Mouse (Mus musculus): ENCODE measurements around the gene Nsd2.

The Nsd2 gene

DNA sequence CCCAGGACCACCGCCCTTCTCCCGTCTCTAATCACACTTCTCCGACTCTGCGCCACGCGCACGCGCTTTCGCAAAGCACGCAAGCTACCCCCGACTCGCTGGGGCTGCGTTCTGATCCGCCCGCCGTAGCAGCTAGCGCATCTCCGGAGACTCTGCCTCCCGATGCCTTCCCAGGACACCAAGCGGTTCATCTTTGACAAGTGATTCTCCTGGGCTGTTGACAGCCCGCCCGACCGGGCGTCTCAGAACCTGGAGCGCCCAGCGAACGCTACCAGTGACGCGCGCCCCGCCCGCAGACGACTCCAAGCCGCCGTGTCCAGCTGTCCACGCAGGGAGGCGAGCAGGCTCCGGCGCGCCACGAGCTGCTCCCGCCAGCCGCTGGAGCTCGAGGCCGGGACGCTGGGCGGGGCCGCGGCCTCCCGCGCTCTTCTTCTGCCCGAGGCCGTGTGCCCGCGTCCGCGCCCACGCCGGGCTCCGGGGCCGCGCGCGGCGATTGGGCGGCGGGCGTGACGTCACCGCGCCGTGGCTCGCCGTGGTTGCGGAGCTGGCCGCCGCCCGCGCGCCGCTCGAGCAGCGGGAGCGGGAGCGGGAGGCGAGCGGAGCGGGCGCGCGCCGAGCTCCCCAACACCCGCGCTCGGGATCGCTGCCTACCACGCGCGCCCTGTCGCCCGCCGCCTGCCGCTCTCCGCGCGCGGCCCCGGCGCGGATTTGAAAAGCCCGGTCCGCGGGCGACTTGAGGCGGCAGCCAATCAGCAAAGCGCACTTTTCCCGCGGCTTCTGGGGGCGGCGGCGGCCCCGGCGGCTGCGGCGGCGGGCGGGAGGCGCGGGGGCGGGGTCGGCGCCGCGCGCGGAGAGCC lies at the start of gene Nsd2:
Gene Nsd2, plus strand, starts transcription at position 850 of the 857 bp plus-strand sequence.
- peak; percentile 85 for ATAC-seq (ENCODE audit: insufficient number of reproducible peaks, low FRiP score, low TSS enrichment)

DNA sequence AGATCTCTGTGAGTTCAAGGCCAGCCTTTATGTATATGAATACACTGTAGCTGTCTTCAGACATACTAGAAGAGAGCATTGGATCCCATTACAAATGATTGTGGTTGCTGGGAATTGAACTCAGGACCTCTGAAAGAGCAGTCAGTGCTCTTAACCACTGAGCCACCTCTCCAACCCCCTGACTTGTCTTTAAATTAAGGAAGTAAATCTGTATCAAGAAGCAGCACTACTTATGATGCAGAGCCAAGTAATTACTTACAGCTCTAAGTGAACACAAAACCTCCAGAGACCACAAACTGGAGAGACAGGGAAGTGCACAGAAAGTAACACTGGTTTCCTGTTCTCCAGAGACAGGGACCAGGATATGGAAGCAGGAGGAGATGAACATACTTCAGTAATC lies 43.3 kb upstream of the Nsd2 start:
- ATAC-seq (ENCODE audit: insufficient number of reproducible peaks, low FRiP score, low TSS enrichment), result no peak

DNA sequence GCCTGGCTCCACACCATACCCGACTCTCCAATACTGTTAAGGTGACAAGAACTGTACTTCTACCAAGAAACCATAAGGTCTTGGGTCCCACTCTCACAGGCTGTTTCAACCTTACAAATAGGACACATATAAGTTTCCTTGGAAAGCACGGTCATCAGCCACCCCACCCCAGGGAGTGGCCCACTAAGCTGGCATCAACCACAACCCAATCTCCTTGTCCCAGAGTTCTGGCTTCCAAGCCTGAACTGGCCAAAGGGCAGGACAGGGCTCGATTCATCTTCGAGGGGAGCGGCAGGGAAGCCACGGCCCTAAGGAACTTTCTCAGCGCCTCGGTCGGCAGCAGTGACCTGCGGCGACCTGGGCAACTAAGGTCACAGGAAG lies 38.6 kb upstream of the Nsd2 start:
- ATAC-seq (ENCODE audit: insufficient number of reproducible peaks, low FRiP score, low TSS enrichment), result 0 out of 2 replicates have a peak, but pooled peaks have one; percentile 7

DNA sequence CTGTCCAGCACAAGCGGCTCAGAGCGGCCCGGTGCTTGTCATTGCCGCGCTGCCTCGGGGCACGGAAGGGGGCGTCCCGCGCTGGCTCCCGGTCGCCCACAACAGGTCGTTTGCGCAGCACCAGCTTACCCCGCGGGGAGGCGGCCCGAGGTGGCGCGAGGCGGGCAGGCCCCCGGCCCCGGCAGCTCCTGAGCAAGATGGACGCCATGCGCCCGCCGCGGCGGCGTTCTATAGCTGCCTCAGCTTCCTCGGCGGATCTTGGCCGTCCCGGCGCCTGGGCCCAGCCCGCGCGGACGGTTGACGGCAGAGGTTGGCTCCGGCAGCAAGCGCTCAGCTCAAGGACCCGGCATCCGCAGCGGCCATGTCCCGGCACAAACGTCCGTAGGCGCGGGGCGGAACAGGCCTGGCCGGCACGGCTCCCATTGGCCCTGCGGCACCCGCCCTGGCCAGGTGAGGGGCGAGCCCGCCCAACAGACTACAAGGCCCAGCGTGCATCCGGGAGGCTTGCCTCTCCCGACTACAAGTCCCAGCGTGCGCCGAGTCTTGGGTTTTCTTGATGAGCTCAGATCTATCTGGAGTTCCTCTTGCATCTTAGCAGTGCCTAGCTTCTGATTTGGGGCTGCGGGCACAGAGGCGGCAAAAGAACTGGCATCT lies 38.1 kb upstream of the Nsd2 start, which contains the start of gene Letm1:
Gene Letm1, minus strand, starts transcription at position 473 of the 654 bp plus-strand sequence.
- peak; percentile 99 for ATAC-seq (ENCODE audit: insufficient number of reproducible peaks, low FRiP score, low TSS enrichment)

DNA sequence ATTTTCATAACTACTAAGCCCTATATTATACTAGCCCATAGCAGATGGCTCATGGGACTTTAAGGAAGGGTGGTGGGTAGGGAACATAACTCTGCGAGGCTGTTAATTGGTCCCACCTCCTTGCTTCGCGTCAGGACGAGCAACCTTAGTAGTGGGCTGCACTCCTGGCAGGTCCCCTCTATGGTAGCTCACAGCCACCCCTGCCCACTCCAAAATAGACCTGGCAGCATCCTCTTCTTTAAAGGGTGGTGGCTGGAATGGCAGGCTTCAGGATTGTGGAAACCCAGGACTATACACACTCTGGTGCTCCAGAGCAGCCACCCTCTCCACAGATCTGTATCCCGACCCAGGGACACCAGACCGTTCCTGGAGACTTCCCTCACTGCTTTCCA lies 37.5 kb upstream of the Nsd2 start:
- ATAC-seq (ENCODE audit: insufficient number of reproducible peaks, low FRiP score, low TSS enrichment), result peak; percentile 66

DNA sequence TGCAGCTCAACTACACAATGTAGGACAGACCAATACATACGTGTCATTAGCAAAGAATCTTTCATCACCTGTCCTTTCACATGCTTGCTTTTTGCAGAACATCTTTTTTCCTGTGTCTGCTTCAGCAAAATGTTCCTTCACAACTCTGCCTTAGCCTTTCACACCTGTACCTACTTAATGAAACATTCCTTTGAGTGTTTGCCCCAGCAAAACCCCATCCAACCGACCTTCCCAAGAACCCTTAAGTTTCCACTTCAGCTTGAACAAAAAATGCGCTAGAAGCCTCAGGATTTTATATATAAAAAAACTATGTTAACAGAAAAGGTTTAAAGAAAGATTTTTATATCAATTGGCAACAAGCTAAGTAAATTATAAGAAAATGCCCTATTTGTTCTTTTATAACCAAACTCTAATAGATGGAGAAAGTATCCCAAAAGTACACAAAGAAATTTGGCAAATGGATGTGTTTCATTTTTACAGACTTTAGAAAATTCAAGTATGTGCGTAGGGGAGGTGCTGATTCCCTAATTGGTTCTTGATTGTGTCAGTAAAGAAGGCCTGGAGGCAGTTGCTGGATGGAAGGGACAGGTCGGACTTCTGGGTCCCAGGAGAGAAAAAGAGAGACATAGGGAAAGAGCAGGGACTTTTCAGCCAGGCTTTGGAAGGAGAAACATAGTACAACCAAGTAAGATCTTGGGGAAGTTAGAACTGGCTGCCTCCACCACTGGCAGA lies 28.4 kb upstream of the Nsd2 start:
- no peak for ATAC-seq (ENCODE audit: insufficient number of reproducible peaks, low FRiP score, low TSS enrichment)

DNA sequence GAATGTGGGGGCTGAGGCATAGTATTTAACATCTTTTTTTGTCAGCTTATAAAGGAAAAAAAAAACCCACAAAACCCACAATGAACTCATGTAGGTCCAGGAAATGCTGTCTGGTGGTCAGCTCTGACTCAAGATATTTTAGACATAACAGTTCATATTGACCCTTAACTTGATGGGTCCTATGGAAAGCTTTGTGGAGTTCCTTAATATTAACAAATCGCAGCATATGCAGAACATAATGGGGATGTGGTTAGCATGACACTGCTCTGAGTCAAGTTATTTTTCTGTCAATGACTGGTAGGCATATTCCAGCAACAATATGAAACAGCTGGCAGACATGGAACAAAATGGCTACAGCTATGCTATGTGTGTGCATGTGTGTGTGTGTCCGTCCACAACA lies 17.2 kb upstream of the Nsd2 start:
- no peak for ATAC-seq (ENCODE audit: insufficient number of reproducible peaks, low FRiP score, low TSS enrichment)

DNA sequence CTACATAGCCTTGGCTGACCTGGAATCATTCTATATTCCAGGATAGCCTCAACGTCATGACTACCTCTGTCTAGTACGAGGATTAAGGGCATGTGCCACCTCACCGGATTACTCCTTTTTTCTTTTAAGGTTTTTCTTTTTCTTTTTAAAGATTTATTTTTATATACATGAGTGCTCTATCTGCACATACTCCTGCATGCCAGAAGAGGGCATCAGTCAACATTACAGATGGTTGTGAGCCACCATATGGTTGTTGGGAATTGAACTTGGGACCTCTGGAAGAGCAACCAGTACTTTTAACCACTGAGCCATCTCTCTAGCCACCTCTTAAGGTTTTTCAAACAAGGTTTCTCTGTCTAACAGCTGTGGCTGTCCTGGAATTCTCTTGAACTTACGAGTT lies 9.0 kb upstream of the Nsd2 start:
- no peak for ATAC-seq (ENCODE audit: insufficient number of reproducible peaks, low FRiP score, low TSS enrichment)

DNA sequence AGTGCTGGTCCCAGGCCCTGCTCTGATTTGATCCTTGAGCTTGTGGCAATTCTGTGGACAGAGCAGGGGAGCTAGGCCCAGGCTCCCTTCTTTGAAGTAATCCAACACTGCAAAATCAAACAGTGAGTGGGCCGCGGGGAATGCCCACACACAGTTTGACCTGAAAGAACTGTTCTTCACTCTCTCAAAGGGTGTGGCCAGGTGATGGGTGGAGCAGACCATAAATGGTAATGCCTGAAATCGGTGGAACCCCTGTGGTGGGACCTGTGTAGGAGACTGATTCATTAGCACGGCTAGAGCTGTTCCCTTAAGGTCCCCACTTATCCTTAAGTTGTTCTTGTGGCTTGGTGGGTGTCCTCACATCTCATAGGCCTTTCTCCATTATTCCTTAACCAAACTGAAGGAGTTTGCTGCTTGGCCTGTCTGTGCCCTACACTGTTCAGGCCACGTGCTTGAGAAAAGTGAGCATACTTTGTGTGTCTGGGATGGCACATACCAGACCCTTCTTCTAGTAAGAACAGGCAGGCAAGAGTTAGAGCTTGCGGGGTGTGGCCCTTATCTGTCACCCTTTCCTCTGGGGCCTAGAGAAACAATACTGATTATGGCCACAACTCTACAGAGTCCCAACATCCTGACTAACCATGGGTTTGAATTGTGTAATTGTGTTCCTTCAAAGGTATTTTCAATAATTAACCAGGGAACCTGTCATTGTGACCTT lies 4.4 kb upstream of the Nsd2 start:
- no peak for ATAC-seq (ENCODE audit: insufficient number of reproducible peaks, low FRiP score, low TSS enrichment)

DNA sequence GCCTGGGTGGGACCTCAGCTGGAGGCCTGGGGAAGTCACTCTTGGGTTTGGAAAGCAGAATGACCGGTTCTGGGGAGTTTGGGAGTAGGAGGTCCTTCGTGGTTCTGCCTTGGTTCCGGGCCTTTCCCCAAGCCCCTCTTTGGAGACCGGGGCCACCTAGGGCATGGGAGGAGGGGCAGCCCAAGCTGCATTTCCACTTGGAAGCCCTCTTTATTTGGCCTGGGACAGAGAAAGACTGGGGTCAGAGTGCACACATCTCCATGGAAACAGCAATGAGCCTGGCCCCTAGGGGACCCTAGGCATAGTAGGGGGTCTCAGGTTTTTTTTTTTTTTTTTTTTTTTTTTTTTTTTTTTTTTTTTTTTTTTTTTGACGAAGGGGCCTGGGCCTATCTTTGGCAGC lies 2.4 kb upstream of the Nsd2 start:
- ATAC-seq (ENCODE audit: insufficient number of reproducible peaks, low FRiP score, low TSS enrichment), result no peak

DNA sequence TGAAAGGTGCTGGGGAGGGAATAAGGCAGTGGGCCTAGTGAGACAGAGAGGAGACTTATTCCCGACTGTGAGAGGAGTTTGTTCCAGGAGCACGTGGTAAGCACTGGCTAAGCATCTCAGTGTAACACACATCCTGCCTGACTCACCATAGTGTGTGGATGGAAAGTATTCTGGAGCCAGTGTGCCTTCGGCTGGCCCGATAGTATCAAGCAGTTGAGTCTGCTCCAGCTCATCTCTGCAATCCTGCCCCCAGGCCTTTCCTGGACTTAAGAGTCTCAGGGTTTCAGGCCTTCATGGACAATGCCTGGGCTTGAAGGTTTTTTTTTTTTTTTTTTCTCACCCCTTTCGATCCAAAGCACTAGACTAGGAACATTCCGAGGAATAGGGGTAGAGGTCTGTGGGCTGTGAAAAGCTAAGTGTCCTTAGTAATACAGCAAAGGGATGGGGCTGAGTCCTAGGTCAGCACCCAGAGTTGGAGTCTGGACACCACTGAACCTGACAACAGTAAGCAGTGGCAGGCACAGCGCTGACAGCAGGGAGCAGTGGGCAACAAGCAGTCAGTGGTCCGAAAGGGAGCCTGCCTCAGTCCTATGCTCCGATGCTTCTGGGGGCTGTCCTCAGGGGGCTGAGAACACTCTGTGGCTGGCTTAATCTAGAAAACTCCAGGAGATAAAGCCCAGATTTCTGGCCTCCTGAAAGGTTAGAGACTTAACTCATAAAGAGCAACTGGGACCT lies 1.2 kb upstream of the Nsd2 start:
- ATAC-seq (ENCODE audit: insufficient number of reproducible peaks, low FRiP score, low TSS enrichment), result 0 out of 2 replicates have a peak, but pooled peaks have one; percentile 2

DNA sequence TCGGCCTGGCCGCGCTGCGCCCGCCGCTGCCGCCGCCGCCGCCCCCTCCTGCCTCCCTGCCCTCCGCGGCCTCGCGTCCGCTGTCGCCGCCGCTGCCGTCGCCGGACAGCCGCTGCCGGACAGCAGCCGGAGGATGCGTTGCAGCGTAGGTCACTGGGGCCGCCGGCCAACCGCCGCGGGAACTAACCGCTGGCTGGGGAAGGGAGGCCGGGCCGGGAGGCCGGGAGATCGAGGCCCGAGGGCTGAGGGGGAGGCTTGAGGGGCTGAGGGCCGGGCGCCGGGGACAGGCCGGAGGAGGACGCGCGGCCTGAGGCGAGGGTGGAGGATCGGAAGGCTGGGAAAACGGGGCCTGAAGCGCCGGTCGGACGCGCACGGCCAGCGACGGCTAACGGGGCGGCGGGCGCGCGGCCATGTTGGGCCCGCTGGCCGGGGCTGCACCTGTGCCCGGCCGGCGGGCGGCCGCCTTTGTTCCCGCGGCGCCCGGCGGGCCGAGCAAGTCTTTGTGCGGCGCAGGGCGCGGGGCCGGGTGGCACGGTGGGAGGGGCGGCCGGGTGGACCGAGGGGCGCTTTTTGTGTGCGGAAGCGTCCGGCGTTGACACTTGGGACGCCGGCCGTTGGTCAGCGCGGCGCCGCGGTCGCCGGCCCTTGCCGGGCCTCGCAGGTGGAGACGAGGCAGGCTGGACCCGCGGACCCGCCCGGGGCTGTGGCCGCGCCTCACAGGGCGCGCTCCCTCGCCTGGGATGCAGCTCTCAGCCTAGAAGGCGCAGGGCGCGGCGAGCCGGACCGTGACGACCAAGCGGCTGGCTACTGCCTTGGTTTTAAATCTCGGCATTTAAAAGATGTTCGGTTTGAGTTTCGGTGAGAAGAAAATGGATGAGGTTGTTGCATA lies 452 bp downstream of the Nsd2 start:
- peak; percentile 50 for ATAC-seq (ENCODE audit: insufficient number of reproducible peaks, low FRiP score, low TSS enrichment)

DNA sequence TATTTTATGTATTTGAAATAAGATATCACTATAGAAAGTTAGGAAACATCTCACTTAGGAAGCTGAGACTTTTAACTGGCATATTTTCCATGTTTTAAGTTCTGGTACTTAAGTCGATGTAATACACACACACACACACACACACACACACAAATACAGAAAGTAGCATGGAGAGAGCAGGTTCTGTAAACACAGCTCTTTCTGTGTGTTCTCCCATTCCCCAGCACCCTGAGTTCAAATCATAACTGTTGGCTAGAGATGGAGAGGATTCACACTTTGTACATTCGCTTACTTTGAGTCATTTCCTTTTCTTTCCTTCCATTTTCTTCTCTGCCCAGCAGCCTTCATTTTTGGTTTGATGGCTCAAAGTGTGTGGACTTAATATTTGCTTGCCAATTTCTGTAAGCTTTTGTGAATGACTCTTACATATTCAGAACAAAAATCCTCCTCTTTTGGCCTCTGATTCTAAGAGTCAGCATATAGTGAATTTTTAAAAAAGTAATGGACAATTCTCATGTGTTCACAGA lies 1.4 kb downstream of the Nsd2 start:
- no peak for ATAC-seq (ENCODE audit: insufficient number of reproducible peaks, low FRiP score, low TSS enrichment)

DNA sequence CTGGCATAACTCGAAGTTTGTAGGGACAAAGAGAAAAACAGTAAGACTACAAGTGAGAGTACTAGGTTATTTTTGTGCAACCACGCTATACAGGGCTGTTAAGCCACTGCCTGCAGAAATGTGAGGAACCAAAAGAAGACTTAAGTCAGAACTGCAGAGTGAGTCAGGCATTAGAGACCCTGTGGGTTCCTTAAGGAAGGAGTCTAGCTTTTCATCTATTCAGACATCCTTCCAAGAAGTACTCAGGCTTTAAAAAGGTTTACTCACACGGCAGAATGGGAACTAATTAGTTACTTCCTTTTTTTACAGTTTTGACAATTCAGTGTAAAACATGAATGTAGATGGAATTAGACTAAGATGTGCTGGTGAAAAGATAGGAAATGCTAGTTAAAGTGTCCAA lies 1.9 kb downstream of the Nsd2 start:
- ATAC-seq (ENCODE audit: insufficient number of reproducible peaks, low FRiP score, low TSS enrichment), result no peak

DNA sequence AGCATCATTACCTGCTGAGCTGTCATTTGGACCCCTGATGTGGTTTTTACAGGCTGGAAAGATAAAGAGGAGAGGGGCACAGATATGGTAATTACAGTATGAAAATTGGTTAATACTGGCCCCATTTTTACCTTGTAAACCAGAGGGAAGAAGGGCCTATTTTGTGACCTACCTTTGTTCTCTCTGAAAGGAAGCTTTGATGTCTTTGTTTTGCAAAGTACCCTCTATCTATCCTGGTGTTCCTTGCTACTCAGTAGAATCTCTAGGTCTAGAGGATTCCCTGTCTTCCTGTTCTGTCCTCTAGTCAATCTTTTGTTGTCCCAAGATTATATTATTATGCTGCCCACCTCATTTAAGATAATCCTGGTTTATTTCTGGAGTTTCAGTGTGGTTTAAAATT lies 5.5 kb downstream of the Nsd2 start:
- no peak for ATAC-seq (ENCODE audit: insufficient number of reproducible peaks, low FRiP score, low TSS enrichment)

DNA sequence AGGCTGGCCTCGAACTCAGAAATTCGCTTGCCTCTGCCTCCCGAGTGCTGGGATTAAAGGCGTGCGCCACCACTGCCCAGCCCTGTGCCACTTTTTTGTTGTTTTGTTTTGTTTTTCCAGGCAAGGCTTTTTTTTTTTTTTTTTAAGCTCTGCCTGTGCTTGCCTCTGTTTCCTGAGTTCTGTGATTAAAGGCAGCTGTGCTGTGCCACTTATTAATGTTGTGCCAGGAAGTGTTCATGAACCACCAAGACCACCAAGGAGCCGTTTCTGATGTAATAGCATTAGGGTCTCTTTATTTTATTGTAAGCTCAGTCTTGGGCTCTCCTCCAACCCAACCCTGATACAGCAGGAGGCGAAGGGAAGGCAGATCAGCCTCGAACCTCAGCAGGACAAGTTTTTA lies 7.6 kb downstream of the Nsd2 start:
- no peak for ATAC-seq (ENCODE audit: insufficient number of reproducible peaks, low FRiP score, low TSS enrichment)

DNA sequence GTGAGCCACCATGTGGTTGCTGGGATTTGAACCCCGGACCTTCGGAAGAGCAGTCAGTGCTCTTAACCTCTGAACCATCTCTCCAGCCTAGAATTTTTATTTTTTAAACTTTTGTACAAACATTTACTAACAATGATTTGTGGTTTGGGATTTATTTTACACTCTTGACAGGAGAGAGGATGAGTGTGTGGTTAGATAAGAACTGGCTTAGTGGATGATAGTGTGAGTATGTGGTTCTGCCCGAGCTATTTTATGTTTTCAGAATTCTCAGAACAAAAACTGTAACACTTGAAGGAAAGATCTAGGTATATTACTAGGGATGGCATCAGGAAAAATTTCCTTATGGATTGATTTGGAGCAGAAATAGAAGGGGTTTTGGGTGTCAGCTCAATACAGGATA lies 9.4 kb downstream of the Nsd2 start:
- no peak for ATAC-seq (ENCODE audit: insufficient number of reproducible peaks, low FRiP score, low TSS enrichment)

DNA sequence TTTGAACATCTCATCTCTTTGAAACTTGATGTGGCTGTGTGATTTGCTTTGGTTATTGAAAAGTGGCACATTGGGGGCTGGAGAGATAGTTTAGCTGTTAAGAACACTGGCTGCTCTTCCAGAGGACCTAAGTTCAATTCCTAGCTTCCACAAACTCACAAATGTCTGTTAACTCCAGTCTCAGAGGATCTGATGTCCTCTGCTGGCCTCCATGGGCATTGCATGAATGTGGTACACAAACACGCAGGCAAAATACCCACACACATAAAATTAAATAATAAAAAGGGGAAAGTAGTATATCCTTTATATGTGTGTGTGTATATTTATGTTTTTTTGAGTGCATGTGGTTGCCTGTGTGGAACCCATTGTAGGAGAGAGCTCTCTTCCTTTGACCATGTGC lies 10.3 kb downstream of the Nsd2 start:
- ATAC-seq (ENCODE audit: insufficient number of reproducible peaks, low FRiP score, low TSS enrichment), result no peak

DNA sequence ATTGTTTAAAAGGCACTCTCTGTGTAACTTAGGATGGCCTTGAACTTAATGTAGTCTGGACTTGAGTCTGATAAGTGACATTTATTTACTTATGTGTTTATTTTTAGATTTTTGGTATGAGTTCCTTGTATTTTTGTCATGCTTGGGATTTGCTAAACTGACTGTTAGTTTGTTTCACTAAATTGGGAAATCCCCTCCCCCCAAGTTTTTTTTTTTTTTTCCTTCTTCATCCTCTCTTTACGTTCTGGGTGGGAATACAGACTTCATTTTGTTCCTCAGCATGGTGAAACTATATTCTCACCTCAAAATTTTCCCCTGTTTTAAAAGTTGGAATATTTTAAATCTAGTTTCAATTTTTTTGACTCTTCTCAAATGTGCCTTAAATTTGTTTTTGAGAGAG lies 20.8 kb downstream of the Nsd2 start:
- ATAC-seq (ENCODE audit: insufficient number of reproducible peaks, low FRiP score, low TSS enrichment), result no peak
